Mouse (Mus musculus) C2C12 (cell line): ENCODE data around the gene Klf15. TPM values are rescaled to one million over a fixed set of nuclear protein-coding genes. Genes with fewer than 3 reads are reported as not detected.

Experiments
- H3K27me3 ChIP-seq: one replicate; pipeline ENCODE4 v1.6.1; 2011; ENCODE audit not compliant: control insufficient read depth, insufficient read depth, insufficient read length
- H3K36me3 ChIP-seq: one replicate; pipeline ENCODE4 v1.6.1; 2011; ENCODE audit not compliant: control insufficient read depth, insufficient read depth
- H3K4me3 ChIP-seq: one replicate; pipeline ENCODE4 v1.5.1; 2011; ENCODE audit warnings: mild to moderate bottlenecking, control low read depth; ENCODE audit not compliant: poor library complexity, insufficient read depth, severe bottlenecking
- H3K79me2 ChIP-seq: one replicate; pipeline ENCODE4 v1.6.1; 2011; ENCODE audit not compliant: control insufficient read depth, insufficient read depth
- H3K79me3 ChIP-seq: one replicate; pipeline ENCODE4 v1.6.1; 2011; ENCODE audit warnings: low read depth, control low read depth
- H3ac ChIP-seq: one replicate; pipeline ENCODE3; 2011; ENCODE audit warnings: low read depth; ENCODE audit not compliant: control insufficient read depth, insufficient read length
- CEBPB ChIP-seq: IDR thresholded peaks from one replicate; pipeline ENCODE4 v1.6.1; 2011; ENCODE audit warnings: low read depth, mild to moderate bottlenecking, control low read depth, moderate library complexity
- CTCF ChIP-seq: IDR thresholded peaks from one replicate; pipeline ENCODE4 v1.5.1; 2011; ENCODE audit not compliant: control insufficient read depth, insufficient read depth, insufficient read length
- FOSL1 ChIP-seq: IDR thresholded peaks from one replicate; pipeline ENCODE4 v1.8.0; 2011; ENCODE audit warnings: mild to moderate bottlenecking, low read length; ENCODE audit not compliant: poor library complexity, insufficient read depth, severe bottlenecking
- MAX ChIP-seq: IDR thresholded peaks from one replicate; pipeline ENCODE4 v1.6.1; 2011; ENCODE audit warnings: mild to moderate bottlenecking, control low read depth
- MYOD1 ChIP-seq: IDR thresholded peaks from one replicate; pipeline ENCODE4 v1.6.1; 2011; ENCODE audit warnings: low read depth; ENCODE audit not compliant: control insufficient read depth, insufficient read length
- MYOG ChIP-seq: IDR thresholded peaks from one replicate; pipeline ENCODE4 v1.6.1; 2011; ENCODE audit not compliant: control insufficient read depth, insufficient read length; ENCODE audit errors: extremely low read depth
- USF1 ChIP-seq: IDR thresholded peaks from one replicate; pipeline ENCODE4 v1.6.1; 2011; ENCODE audit warnings: low read depth, mild to moderate bottlenecking, control low read depth, moderate library complexity
- long read RNA-seq, 2 experiments: library from polyadenylated mRNA; unstranded; transcript quantifications; one replicate each; pipeline ENCODE4 v2.0.0; 2019 to 2020
- polyA plus RNA-seq: library from polyadenylated mRNA; unstranded; fragments of >200 nt; fragmentation: generic; extraction: Trizol; gene quantifications from one replicate; pipeline ENCODE4 v1.2.1, GENCODE M21; 2012; ENCODE audit warnings: missing spikeins

Gene Klf15
- polyA plus RNA-seq: not detected
- long read RNA-seq, experiment 1: 0 reads
- long read RNA-seq, experiment 2: 0 reads

DNA sequence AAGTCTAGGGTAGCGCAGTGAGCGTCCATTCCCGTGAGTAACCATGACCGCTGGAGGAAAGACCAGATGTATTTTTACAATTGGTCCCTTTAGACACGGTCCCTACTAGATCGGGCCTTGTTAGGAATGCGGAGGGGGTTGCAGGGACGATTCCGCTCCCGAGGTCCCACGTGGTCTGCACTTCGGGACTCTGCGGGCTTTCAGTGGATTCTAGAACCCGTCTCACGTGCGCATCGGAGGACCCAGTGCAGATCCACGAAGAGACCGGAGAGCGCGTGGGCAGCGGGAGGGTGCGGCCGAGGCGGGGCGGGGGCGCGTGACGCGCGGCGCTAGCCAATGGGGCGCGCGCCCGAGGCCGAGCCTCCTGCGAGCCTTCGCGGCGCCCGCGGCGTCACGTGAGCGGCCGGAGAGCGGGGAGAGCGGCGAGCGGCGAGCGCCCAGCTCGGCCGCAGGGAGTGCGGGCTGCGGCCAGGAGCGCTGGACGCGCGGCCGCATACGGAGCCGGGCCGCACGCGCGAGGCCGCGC is at the start of gene Klf15:
TSS of gene Klf15 (plus strand) at position 396 of the 526 bp plus-strand sequence.
- H3K79me3 ChIP-seq: no peaks in the 10 kb centered on the region
- TF ChIP-seq MYOD1: no peak
- TF ChIP-seq CEBPB: no peak
- TF ChIP-seq FOSL1: no peak
- no peak for TF ChIP-seq USF1
- TF ChIP-seq CTCF: no peak
- no peak for TF ChIP-seq MAX
- no peak for TF ChIP-seq MYOG
- peaks cover 35% of the 10 kb centered on the region for H3K27me3 ChIP-seq
- H3K79me2 ChIP-seq: no peaks in the 10 kb centered on the region
- no peak within 1 kb of the TSS for H3ac ChIP-seq
- H3K36me3 ChIP-seq: no peaks in the 10 kb centered on the region
- H3K4me3 ChIP-seq: no peak within 1 kb of the TSS

DNA sequence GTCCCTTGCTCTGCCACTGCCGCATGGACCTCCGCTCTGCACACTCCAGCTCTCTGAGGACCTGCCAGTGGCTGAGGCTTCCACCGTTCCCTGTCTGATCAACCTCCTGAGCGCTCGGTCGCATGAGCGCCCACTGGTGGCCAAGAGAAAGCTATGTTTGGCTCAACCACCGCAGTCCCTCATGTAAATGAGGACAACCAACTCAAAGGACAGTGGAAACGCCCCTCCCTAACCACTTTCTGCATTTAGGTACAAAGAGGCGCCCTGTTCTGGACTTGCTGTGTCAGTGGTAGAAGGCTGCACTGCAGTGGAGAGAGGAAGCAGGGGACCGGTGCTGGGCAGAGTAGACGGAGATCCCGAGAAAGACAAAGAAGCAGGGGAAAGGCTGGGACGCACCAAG is 39.8 kb upstream of the Klf15 start:
- H3K79me2 ChIP-seq: no peaks in the 10 kb centered on the region

DNA sequence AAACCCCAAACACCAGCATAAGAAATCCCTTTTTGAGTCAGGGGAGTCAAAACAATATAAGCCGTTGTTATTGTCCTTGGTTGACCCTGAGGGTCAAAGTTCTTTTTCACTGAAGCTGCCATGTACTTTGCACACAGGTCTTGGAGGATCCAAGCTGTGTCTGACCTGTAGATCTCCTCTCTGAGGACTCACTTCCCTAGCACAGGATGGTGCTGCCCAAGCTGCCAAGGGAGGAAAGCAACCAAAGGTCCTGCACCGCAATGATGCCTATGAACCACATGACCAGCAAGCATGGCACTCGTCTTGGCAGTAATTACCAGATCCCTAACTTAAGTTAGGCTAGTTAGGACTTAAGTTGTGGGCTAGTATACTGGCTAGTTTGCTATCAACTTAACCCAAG is 37.0 kb upstream of the Klf15 start:
- H3K27me3 ChIP-seq: peaks cover 8% of the 10 kb centered on the region
- H3K4me3 ChIP-seq: no peak overlapping the region
- TF ChIP-seq USF1 (no peak), CTCF (no peak), FOSL1 (no peak), MYOG (no peak), CEBPB (no peak), MYOD1 (no peak), MAX (no peak)
- no peaks in the 10 kb centered on the region for H3K79me2 ChIP-seq
- H3K36me3 ChIP-seq: no peaks in the 10 kb centered on the region
- no peaks in the 10 kb centered on the region for H3K79me3 ChIP-seq
- no peak overlapping the region for H3ac ChIP-seq

More for the DNA sequence above, 39.8 kb upstream of the Klf15 start:
- no peaks in the 10 kb centered on the region for H3K36me3 ChIP-seq
- H3K27me3 ChIP-seq: peaks cover 14% of the 10 kb centered on the region
- H3ac ChIP-seq: no peak overlapping the region
- no peak overlapping the region for H3K4me3 ChIP-seq
- peak; percentile 49 for TF ChIP-seq CTCF
- TF ChIP-seq MAX: no peak
- H3K79me3 ChIP-seq: no peaks in the 10 kb centered on the region

DNA sequence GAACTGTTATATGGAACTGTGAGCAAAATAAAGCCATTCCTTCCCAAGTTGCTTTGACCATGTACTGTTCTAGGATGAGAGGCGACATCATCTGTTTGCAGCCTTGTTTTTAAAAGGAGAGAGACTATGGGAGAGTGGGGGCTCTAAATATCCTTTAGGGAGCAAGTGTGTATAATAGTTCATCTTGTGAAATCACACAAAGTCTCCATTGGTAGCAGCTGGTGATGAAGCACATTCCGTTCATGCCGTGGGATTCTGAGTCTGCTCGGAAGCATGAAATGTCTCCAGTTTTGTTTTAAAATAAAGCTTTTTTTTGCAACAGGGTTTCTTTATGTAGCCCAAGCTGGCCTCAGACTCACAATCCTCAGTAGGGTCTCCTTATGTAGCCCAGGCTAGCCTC is 36.4 kb upstream of the Klf15 start:
- Histone ChIP-seq H3K27me3 (peaks cover 8% of the 10 kb centered on the region), H3K4me3 (no peak overlapping the region), H3K79me2 (no peaks in the 10 kb centered on the region), H3K79me3 (no peaks in the 10 kb centered on the region), H3ac (no peak overlapping the region), H3K36me3 (no peaks in the 10 kb centered on the region)
- TF ChIP-seq CEBPB (no peak), MYOD1 (no peak), FOSL1 (no peak), USF1 (no peak), CTCF (no peak), MYOG (no peak), MAX (no peak)

DNA sequence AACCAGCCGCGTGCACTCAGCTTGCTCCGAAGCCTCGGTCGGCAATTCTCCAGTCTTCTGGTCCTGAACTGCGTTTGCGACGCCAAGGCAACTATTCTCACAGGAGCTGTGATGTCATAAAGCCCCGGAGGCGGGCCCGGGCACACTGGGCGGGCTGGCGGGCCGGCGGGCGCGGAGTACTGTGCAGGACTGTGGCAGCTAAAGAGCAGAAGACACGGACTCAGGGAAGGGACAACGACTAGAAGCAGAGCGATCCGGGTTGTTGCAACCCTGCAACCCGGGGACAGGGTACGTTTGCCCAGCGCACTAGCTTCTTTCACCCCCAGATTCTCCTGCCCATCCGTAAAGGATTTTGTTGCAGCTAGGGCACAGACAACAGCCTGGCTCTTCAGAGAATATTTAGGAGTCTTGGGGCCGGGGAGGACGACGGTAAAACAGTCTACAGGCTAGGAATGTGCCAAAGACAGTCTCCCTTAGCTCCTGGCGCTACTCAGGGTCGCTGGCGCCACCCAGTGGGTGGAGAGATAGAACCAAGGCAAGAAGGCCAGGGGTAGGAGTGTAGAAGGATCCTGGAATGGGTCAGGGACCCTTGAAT is 33.9 kb upstream of the Klf15 start, which contains the start of gene Cfap100:
TSS of gene Cfap100 (minus strand) at position 418 of the 595 bp plus-strand sequence.
- Histone ChIP-seq H3K36me3 (no peaks in the 10 kb centered on the region), H3ac (no peak within 1 kb of the TSS), H3K79me2 (no peaks in the 10 kb centered on the region), H3K4me3 (no peak within 1 kb of the TSS), H3K27me3 (peaks cover 8% of the 10 kb centered on the region), H3K79me3 (no peaks in the 10 kb centered on the region)
- TF ChIP-seq USF1 (no peak), CEBPB (no peak), MAX (no peak), CTCF (peak; percentile 19), MYOD1 (no peak)

- H3ac ChIP-seq: no peak overlapping the region
- H3K4me3 ChIP-seq: no peak overlapping the region
- H3K79me2 ChIP-seq: no peaks in the 10 kb centered on the region
- no peaks in the 10 kb centered on the region for H3K79me3 ChIP-seq
- no peak for TF ChIP-seq CEBPB
- TF ChIP-seq MYOD1: no peak
- TF ChIP-seq USF1: no peak
- TF ChIP-seq MYOG: no peak
- no peak for TF ChIP-seq CTCF
- no peak for TF ChIP-seq FOSL1
- TF ChIP-seq MAX: no peak
- H3K27me3 ChIP-seq: peaks cover 11% of the 10 kb centered on the region
- no peaks in the 10 kb centered on the region for H3K36me3 ChIP-seq
These were observed 32.5 kb upstream of the Klf15 start for GRCm38 (mm10) chr6:90429911-90430310.
